Mouse (Mus musculus): Measurements from ENCODE around the gene Tmem129. TPM values are rescaled to one million over a fixed set of nuclear protein-coding genes. Genes with fewer than 3 reads are reported as not detected.
A peak's percentile ranks its signal among the peaks of the same experiment; 100 is the strongest.

The Tmem129 gene
- total and polyA plus RNA-seq, 3 experiments, result 40.2 to 51.3 TPM; not detected in 1

GRCm38 (mm10) chr5:33629301-33629987, 28.8 kb downstream of the Tmem129 start, which contains the start of the genes Fam53a and Gm9903 (continued):
- no peak for TF ChIP-seq SMC3 (IDR thresholded peaks at IDR 0.05; ENCODE audit: low read depth, low read length)
- peak; percentile 89 for TF ChIP-seq MXI1 (IDR thresholded peaks at IDR 0.05; ENCODE audit: low read depth, low read length)
- no peak for TF ChIP-seq BHLHE40 (IDR thresholded peaks at IDR 0.05; ENCODE audit: borderline replicate concordance, low read depth, low read length)
- no peak; the same call in 1 of the 2 replicates for TF ChIP-seq MEF2A (IDR thresholded peaks at IDR 0.05; ENCODE audit: extremely low read depth, insufficient replicate concordance, low read depth, low read length, poor library complexity, severe bottlenecking)
- peak; percentile 89; the same call in 1 of the 2 replicates for TF ChIP-seq UBTF (IDR thresholded peaks at IDR 0.05; ENCODE audit: borderline replicate concordance, insufficient read depth, low read depth, low read length)
- TF ChIP-seq ETS1 (IDR thresholded peaks at IDR 0.05; ENCODE audit: low read depth, low read length), result peak; percentile 34; the same call in 1 of the 2 replicates
- 0 out of 4 replicates have a peak, but pooled peaks of 1 of the 2 experiments have one; percentile 30 for TF ChIP-seq USF2 (IDR thresholded peaks at IDR 0.05; ENCODE audit: borderline replicate concordance in 1 of 2, insufficient read depth in 1 of 2, low read depth in 1 of 2, low read length in 2 of 2)
- peak; percentile 48; the same call in 1 of the 2 replicates for TF ChIP-seq MYC (IDR thresholded peaks at IDR 0.05; ENCODE audit: low read depth, low read length)

GRCm38 (mm10) chr5:33628820-33629300, 29.4 kb downstream of the Tmem129 start:
- peak; percentile 90 for DNase-seq (ENCODE audit: low read depth, low spot score)
- H3K4me1 ChIP-seq (ENCODE audit: control insufficient read depth in 1 of 2, insufficient read depth in 2 of 2, low read length in 2 of 2), result peaks cover 10 to 17% of the 10 kb centered on the region in 2 experiments
- no peaks in the 10 kb centered on the region for H3K9me3 ChIP-seq (replicated peaks; ENCODE audit: insufficient read depth, low read length)
- H3K79me2 ChIP-seq (ENCODE audit: control insufficient read depth, insufficient read depth, low read length, poor library complexity), result peaks cover 25% of the 10 kb centered on the region
- peaks cover 0 to 17% of the 10 kb centered on the region in 2 experiments; a peak in 2 of 4 replicates for H3K36me3 ChIP-seq (ENCODE audit: control insufficient read depth in 1 of 2, insufficient read depth in 2 of 2, low read length in 2 of 2)
- H3K27me3 ChIP-seq (ENCODE audit: control insufficient read depth in 1 of 2, insufficient read depth in 2 of 2, low read length in 2 of 2), result no peaks in the 10 kb centered on the region
- peak overlapping the region; percentile 93 for H3K9ac ChIP-seq (ENCODE audit: control insufficient read depth, low read depth, low read length, poor library complexity, severe bottlenecking)
- peak overlapping the region; percentile 87 to 93 for H3K4me3 ChIP-seq (ENCODE audit: control insufficient read depth in 1 of 2, insufficient read depth in 1 of 2, low read depth in 2 of 2, low read length in 2 of 2)
- H3K27ac ChIP-seq (ENCODE audit: control insufficient read depth, low read depth, low read length), result peak overlapping the region; percentile 93
- TF ChIP-seq TCF12 (IDR thresholded peaks at IDR 0.05; ENCODE audit: low read depth, low read length) (no peak), CHD1 (IDR thresholded peaks at IDR 0.05; ENCODE audit: low read depth, low read length) (0 out of 2 replicates have a peak, but pooled peaks have one; percentile 87), USF1 (IDR thresholded peaks at IDR 0.05; ENCODE audit: low read depth, low read length) (no peak), ZNF384 (IDR thresholded peaks at IDR 0.05; ENCODE audit: low read depth, low read length) (no peak), HCFC1 (IDR thresholded peaks at IDR 0.05; ENCODE audit: low read depth, low read length) (peak; percentile 68; the same call in 1 of the 2 replicates), MAFK (IDR thresholded peaks at IDR 0.05; ENCODE audit: borderline replicate concordance, low read depth, low read length) (no peak), SIN3A (IDR thresholded peaks at IDR 0.05; ENCODE audit: low read length) (peak; percentile 75), MXI1 (IDR thresholded peaks at IDR 0.05; ENCODE audit: low read depth, low read length) (peak; percentile 90; the same call in 1 of the 2 replicates), NRF1 (IDR thresholded peaks at IDR 0.05; ENCODE audit: insufficient read depth, low read depth, low read length, poor library complexity, severe bottlenecking) (no peak), TAL1 (IDR thresholded peaks at IDR 0.05; ENCODE audit: low read length) (no peak), USF2 (IDR thresholded peaks at IDR 0.05; ENCODE audit: borderline replicate concordance in 1 of 2, insufficient read depth in 1 of 2, low read depth in 1 of 2, low read length in 2 of 2) (no peak), ZKSCAN1 (IDR thresholded peaks at IDR 0.05; ENCODE audit: low read depth, low read length) (no peak), SMC3 (IDR thresholded peaks at IDR 0.05; ENCODE audit: low read depth, low read length) (no peak), RAD21 (IDR thresholded peaks at IDR 0.05; ENCODE audit: low read depth, low read length) (no peak), ETS1 (IDR thresholded peaks at IDR 0.05; ENCODE audit: low read depth, low read length) (peak; percentile 11; the same call in 1 of the 2 replicates), E2F4 (IDR thresholded peaks at IDR 0.05; ENCODE audit: borderline replicate concordance, low read depth, low read length) (peak; percentile 25; the same call in 1 of the 2 replicates), GABPA (IDR thresholded peaks at IDR 0.05; ENCODE audit: low read depth, low read length) (no peak), KAT2A (conservative IDR thresholded peaks at IDR 0.05; ENCODE audit: low read depth, low read length) (peak; percentile 29; the same call in 1 of the 2 replicates), CHD2 (IDR thresholded peaks at IDR 0.05; ENCODE audit: low read length) (no peak), MAX (IDR thresholded peaks at IDR 0.05; ENCODE audit: low read length) (peak; percentile 62; the same call in 1 of the 2 replicates), ZC3H11A (IDR thresholded peaks at IDR 0.05; ENCODE audit: low read depth, low read length) (no peak), BHLHE40 (IDR thresholded peaks at IDR 0.05; ENCODE audit: borderline replicate concordance, low read depth, low read length) (peak; percentile 26; the same call in 1 of the 2 replicates), NELFE (IDR thresholded peaks at IDR 0.05; ENCODE audit: low read depth, low read length) (no peak), UBTF (IDR thresholded peaks at IDR 0.05; ENCODE audit: borderline replicate concordance, insufficient read depth, low read depth, low read length) (no peak), JUND (IDR thresholded peaks at IDR 0.05; ENCODE audit: low read depth, low read length) (no peak), TBP (IDR thresholded peaks at IDR 0.05; ENCODE audit: low read depth, low read length) (peak; percentile 65), MYC (IDR thresholded peaks at IDR 0.05; ENCODE audit: low read depth, low read length) (peak; percentile 72), POLR2AphosphoS2 (IDR thresholded peaks at IDR 0.05; ENCODE audit: low read length) (no peak), POLR2AphosphoS5 (IDR thresholded peaks at IDR 0.05; ENCODE audit: borderline replicate concordance, low read depth, low read length) (no peak)

All from MEL (cell line).